Mouse (Mus musculus) adrenal gland, postnatal 25 days (tissue): ENCODE results near the gene Vmn1r4. TPM values are rescaled to one million over a fixed set of nuclear protein-coding genes. Genes with fewer than 3 reads are reported as not detected.

ENCODE experiments used
- DNase-seq: peaks from one replicate; pipeline ENCODE4 v3.0.0; 2021; ENCODE audit warnings: mixed read lengths
- total RNA-seq: library from RNA; stranded (reverse); gene quantifications from 2 replicates; pipeline ENCODE4 v1.2.3, GENCODE M21; 2021

The Vmn1r4 gene
- total RNA-seq, 1 experiment from 2014 or later: 0.76 TPM

DNA sequence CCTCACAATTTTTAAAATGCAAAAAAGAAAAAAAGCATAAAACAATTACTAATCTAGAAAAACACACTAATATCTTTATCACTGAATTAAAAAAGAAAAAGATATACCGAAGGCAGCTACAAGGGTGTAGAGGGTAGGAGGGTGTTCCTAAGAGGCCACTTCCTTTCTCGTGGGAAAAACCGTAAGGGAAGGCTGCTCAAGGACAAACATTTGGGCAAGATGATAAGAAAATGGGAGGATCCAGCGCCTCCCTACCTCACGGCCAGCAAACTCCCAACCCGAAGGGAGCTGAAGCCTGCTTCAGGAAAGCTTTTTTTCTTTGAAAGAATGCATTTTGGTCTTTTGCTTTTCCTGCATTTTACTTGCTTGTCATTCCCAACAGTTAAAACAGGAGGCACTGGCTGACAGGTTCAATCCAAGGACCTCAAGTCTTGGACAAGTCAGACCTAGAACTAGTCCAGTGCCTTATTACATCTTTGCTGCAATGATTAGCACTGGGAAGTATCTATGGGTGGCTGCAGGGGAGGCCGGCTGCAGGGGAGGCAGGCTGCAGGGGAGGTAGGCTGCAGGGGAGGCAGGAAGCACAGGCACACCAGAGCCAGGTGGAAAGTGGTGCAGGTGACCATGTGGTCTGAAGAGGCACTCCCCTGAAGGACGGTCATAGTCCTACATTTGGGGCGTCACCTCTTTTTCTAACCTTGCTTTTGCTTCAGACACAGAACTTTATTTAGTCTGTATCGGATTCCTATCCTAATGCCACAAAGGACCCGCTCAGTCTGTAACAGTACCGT is 6.0 kb upstream of the Vmn1r4 start:
- DNase-seq: no peak

- DNase-seq: no peak
These were observed 4.3 kb upstream of the Vmn1r4 start for GRCm38 (mm10) chr6:56919330-56920044.

- DNase-seq: no peak
These were observed 3.4 kb upstream of the Vmn1r4 start for GRCm38 (mm10) chr6:56920222-56921092.

GRCm38 (mm10) chr6:56923331-56923725 is 487 bp upstream of the Vmn1r4 start:
- DNase-seq: no peak

DNA sequence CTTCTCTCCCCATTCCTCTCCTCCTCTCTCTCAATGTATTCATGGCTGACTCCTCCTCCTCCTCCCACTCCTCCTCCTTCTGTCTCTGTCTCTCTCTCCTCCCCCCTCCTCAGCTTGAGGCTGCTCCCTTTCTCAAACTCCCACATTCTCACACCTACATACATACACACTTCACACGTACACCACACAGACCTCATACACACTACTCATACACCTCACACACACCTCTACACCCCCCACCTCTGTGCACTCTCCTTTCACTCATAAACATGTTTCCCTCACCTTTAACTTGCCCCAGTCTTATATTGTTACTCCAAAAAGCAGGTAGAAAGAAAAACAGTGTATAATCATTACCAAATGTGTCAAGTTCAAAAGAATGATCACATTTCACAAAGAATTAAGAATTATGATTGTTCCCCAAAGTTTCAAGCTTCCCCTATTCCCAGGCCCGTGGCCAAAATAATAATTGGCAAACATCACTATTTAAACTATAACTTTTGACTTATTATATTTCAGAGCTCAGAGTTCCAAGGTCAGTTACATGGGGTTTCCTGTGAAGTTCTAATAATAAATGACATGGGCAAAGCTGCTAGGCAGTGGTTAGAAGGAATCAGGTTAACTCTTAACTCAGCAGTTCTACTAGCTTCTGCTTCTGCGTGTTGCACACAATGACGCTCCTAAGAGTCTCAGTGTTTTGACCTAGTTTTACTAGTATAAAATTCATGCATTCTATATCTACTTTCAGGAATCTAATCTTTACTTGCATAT is 8.0 kb downstream of the Vmn1r4 start:
- no peak for DNase-seq

- DNase-seq: no peak
These were observed 8.6 kb downstream of the Vmn1r4 start for GRCm38 (mm10) chr6:56932464-56932863.

DNA sequence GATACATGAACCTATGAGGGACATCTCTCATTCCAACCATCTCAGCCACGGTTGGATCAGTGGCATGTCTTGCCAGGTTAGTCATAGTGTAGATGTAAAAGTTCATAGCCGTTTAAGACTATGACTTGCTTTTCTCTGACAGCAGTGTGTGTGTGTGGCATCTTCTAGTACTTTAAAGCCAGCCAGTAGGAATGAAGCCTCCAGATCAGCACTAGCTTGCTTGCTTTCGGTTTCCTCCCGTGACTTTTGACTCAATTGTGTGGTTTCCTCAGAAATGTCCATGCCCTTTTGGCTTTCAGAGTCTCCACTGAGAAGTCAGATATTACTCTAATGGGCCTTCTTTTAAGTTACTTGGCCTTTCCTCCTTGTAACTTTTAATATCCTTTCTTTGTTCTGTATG is 10.6 kb downstream of the Vmn1r4 start:
- DNase-seq: no peak

DNA sequence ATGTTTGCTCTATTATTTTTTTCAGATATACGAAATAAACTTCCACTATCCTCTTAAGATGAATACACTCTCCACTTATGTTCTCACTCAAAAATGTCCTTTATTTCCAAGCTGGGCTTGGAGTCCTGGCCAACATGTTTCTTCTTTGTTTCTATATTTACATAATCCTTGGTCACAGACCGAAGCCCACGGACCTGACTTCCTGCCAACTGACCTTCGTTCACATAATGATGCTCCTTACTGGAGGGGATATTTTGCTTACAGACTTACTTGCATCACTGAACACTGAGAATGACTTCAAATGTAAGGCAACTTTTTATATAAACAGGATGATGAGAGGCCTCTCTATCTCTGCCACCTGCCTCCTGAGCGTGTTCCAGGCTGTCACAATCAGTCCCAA is 32.6 kb downstream of the Vmn1r4 start:
- no peak for DNase-seq

GRCm38 (mm10) chr6:56969973-56970372 is 46.2 kb downstream of the Vmn1r4 start, which contains the start of gene Vmn1r5:
TSS of gene Vmn1r5 (plus strand) at chr6:56970273.
- no peak for DNase-seq

DNA sequence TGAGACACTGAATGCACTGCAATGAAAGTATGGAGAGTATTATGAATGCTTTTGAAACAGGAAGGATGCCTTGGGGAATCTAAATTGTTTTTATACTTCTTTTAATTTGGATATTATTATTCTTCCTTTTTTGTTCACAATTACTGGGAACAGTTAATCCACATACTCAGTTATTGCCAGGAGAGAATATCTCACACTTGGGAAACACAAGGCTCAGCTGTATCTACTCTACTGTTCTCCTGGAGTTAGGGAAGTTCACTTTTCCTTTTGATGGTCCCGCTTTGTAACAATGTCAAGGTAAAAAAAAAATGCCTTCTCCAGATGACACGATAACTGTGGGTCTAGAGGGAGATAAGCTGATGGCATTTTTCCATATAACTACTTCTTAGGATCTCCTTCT is 73.1 kb downstream of the Vmn1r4 start, which contains the start of gene Vmn1r6:
TSS of gene Vmn1r6 (plus strand) at position 301 of the 400 bp plus-strand sequence.
- DNase-seq: no peak

Other genes with a start within 250 kb of the Vmn1r4 start
- 24.1 and 28.7 TPM in 2 replicates for gene Lsm5, start 219.3 kb upstream of the Vmn1r4 start, total RNA-seq
- gene Avl9, start 209.1 kb upstream of the Vmn1r4 start, total RNA-seq: 26.8 and 31.1 TPM in 2 replicates
- 36.3 and 36.9 TPM in 2 replicates for gene Kbtbd2, start 126.2 kb upstream of the Vmn1r4 start, total RNA-seq
- gene Fkbp9, start 92.0 kb upstream of the Vmn1r4 start, total RNA-seq: 52.4 and 66.4 TPM in 2 replicates
- gene Nt5c3, start 83 bp upstream of the Vmn1r4 start, total RNA-seq: 20.6 and 23.0 TPM in 2 replicates
- gene Vmn1r5, start 46.3 kb downstream of the Vmn1r4 start, total RNA-seq: not detected in 2 replicates
- gene Vmn1r6, start 73.2 kb downstream of the Vmn1r4 start, total RNA-seq: not detected in 2 replicates
- not detected in 2 replicates for gene Vmn1r7, start 101.3 kb downstream of the Vmn1r4 start, total RNA-seq
- not detected in 2 replicates for gene Vmn1r8, start 108.3 kb downstream of the Vmn1r4 start, total RNA-seq
- not detected in 2 replicates for gene Vmn1r9, start 142.8 kb downstream of the Vmn1r4 start, total RNA-seq
- not detected in 2 replicates for gene Vmn1r10, start 185.4 kb downstream of the Vmn1r4 start, total RNA-seq
- gene Vmn1r11, start 209.4 kb downstream of the Vmn1r4 start, total RNA-seq: not detected in 2 replicates
- not detected in 2 replicates for gene Vmn1r12, start 232.9 kb downstream of the Vmn1r4 start, total RNA-seq